Mouse (Mus musculus): Measurements from ENCODE around the gene Msmp. TPM values are rescaled to one million over a fixed set of nuclear protein-coding genes. Genes with fewer than 3 reads are reported as not detected.

The Msmp gene
- total RNA-seq (2023) = not detected

GRCm38 (mm10) chr4:43584444-43585416, at the start of gene Msmp:
TSS of gene Msmp (minus strand) at chr4:43584494.

DNA sequence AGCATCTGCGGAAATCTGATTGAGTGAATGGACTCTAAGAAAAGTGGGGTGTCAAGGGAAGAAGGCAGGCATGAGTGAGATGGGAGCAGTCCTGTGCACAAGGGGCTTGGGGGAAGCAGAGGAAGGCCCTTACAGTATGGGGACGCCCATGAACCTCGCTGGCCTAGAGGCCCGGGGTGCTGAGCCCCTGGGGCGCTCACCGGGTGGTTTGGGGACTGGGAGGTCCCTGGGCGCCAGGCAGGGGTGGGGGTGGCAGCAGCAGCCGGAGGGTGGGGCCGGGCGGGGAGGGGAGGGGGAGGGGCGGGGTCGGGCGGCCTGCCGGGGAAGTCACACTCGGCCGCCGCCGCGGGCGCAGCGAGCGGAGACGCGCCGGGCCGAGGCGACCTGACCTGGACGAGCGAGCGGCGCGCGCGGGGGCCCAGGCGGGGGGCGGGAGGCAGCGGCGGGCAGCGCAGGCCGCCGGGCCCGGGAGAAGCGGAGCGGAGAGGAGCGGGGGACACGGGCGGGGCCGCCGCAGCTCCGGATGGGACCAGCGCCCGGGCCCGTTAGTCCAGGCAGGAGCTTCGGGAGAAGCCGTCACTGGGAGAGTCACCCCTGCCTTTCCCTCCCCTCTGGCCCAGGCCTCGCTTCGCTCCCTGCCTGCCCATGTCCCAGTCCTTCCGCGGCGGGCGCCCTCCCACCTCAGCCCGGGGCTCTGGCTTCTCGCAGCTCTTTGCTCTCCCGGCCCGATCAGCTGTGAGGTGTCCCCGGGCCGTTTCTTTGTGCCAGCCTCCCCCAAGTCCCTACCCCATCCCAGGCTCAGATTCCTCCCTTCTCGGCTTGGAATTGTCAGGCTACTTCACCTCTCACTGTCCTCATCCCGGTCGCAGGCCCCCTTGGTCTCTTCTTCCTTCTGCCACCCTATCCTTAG, 47.0 kb upstream of the Msmp start, which contains the start of gene Npr2:
Gene Npr2 (plus strand): TSS at position 890 of the 910 bp plus-strand sequence.

DNA sequence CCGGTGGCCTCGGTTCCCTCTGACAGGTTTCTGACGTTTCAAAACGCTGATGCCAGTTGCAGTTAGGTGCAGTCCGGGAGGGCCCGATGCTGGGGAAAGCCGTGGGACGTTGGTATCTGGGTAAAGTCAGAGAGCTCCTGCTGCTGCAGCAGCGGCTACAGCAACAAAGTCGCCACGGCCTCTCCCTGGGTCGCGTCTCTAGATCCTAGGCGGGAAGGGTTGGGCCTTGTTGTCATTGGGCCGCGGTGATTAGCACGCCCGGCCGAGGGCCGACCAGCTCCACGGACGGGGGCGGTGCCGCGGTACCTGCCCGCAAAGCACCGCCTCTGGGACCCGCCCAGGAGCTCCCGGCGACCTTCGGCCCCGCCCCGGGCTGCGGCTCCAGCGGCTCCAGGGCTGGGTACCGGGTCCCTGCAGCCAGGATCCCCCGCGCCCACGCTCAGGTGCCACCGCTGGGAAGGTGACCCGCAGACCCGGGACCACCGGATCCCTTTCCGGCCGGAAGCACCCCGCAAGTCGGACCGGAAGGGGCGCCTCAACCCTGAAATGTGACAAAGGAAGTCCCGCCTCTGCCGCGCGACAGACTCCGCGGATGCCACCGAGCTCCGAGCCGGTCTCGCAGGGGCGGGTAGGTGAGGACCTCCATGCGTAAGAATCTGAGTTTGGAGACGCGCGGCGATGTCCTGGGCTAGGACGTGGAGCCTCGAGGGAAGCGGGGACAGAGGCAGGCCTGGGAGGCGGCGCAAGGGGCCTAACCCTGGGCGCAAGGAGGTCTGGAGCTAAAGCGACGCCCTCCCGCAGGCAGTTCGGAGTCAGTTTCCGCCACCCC, 5.7 kb downstream of the Msmp start, which contains the start of the genes Rgp1 and Gba2:
Gene Rgp1 (plus strand): TSS at position 340 of the 829 bp plus-strand sequence.
Gene Gba2 (minus strand): TSS at position 498 of the 829 bp plus-strand sequence.

DNA sequence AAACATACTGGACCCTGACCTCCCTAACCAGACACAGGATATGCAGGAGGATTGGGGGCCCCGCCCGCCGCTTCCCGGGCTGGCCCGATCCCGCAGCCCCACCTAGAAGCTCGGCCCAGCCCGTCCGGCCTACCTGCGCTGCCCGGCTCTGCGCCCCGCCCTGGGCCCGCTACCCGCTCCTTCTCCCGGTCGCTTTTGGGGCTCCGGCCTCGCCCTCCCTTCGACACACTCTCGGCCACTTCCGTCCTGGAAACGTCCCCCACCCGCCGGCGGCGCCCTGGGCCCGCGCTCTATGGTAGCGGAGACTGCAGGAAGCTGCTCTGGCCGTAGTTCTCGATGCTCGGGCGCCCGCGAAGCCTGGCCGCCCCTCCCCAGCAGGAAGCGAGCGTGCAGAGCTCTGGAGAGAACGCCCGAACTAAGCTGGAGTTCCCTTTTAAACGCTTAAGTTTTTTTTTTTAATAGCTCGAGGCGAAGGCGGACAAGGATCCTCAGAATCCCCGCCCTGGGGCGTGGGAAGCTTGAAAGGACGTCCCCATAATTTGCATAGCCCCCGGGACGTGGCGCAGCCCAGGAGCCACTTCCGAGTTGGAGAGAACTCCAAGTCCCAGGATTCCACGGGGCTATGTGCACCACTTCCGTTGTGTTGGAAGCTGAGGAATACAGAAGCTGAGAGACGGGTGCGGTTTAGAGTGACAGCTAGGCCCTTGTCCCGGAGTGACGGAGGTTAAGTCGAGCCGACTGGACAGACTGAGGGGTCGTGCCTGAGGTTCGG, 22.1 kb downstream of the Msmp start, which contains the start of the genes Creb3 and Tln1:
Gene Creb3 (plus strand): TSS at position 336 of the 772 bp plus-strand sequence.
Gene Tln1 (minus strand): TSS at position 695 of the 772 bp plus-strand sequence.

Other genes starting within 250 kb of the Msmp start
- gene Rusc2, start 202.5 kb downstream of the Msmp start, total RNA-seq (2023) = not detected
- gene Fam166b, start 155.4 kb downstream of the Msmp start, total RNA-seq (2023) = not detected
- 10 to 100 TPM; 54.4 to 54.9 TPM for gene Tesk1, start 142.6 kb downstream of the Msmp start, total RNA-seq (2023)
- gene Cd72, start 129.9 kb downstream of the Msmp start, total RNA-seq (2023) = 10 to 100 TPM; 27.0 to 31.6 TPM
- gene Sit1, start 100.8 kb downstream of the Msmp start, total RNA-seq (2023) = 10 to 100 TPM; 76.6 to 85.8 TPM
- 10 to 100 TPM; 24.6 to 26.0 TPM for gene Ccdc107, start 91.6 kb downstream of the Msmp start, total RNA-seq (2023)
- 1 to 10 TPM; 2.3 to 4.2 TPM for gene Arhgef39, start 84.8 kb downstream of the Msmp start, total RNA-seq (2023)
- not detected for gene Car9, start 77.5 kb downstream of the Msmp start, total RNA-seq (2023)
- gene Tpm2, start 60.7 kb downstream of the Msmp start, total RNA-seq (2023) = not detected
- 10 to 100 TPM; 61.5 to 65.6 TPM for gene Creb3, start 22.2 kb downstream of the Msmp start, total RNA-seq (2023)
- 100 to 1,000 TPM; 326 to 327 TPM for gene Tln1, start 21.8 kb downstream of the Msmp start, total RNA-seq (2023)
- 10 to 100 TPM; 54.0 to 54.2 TPM for gene Rgp1, start 5.8 kb downstream of the Msmp start, total RNA-seq (2023)
- 10 to 100 TPM; 36.6 to 37.0 TPM for gene Gba2, start 5.6 kb downstream of the Msmp start, total RNA-seq (2023)
- not detected for gene Npr2, start 47.4 kb upstream of the Msmp start, total RNA-seq (2023)
- gene Spag8, start 69.1 kb upstream of the Msmp start, total RNA-seq (2023) = not detected
- gene Hint2, start 72.0 kb upstream of the Msmp start, total RNA-seq (2023) = 10 to 100 TPM; 21.3 to 24.6 TPM
- 1 to 10 TPM; 2.7 to 2.8 TPM for gene Tmem8b, start 84.5 kb upstream of the Msmp start, total RNA-seq (2023)
- gene Fam221b, start 84.7 kb upstream of the Msmp start, total RNA-seq (2023) = not detected
- not detected for gene Olfr70, start 116.3 kb upstream of the Msmp start, total RNA-seq (2023)
- not detected for gene Olfr71, start 125.8 kb upstream of the Msmp start, total RNA-seq (2023)
- gene Hrct1, start 142.7 kb upstream of the Msmp start, total RNA-seq (2023) = not detected
- gene Spaar, start 145.5 kb upstream of the Msmp start, total RNA-seq (2023) = not detected
- not detected for gene Olfr159, start 186.5 kb upstream of the Msmp start, total RNA-seq (2023)
- not detected for gene Olfr156, start 239.4 kb upstream of the Msmp start, total RNA-seq (2023)

Measured in T-cell, adult 66 days (primary cell).